Mouse (Mus musculus) limb, embryonic 11.5 days (tissue): ENCODE results near the gene Sgms1. TPM values are rescaled to one million over a fixed set of nuclear protein-coding genes. Genes with fewer than 3 reads are reported as not detected.

Source experiments
- ATAC-seq: fragments of 200-750 bp; cut with Nextera tagmentation; 2 replicates; pipeline ENCODE4 v1.8.0; 2017; ENCODE audit warnings: low read depth; ENCODE audit not compliant: insufficient number of reproducible peaks, low FRiP score, low TSS enrichment
- DNase-seq: peaks from one replicate; pipeline ENCODE4 v3.0.0-alpha.2; 2015; ENCODE audit warnings: low spot score
- H3K27ac ChIP-seq: fragments of 300-500 bp; sonication (generic); replicated peaks from 2 replicates; pipeline ENCODE4 v1.5.1; 2014; ENCODE audit warnings: low read depth, mild to moderate bottlenecking, low read length
- H3K27me3 ChIP-seq: fragments of 300-500 bp; sonication (generic); 2 replicates; pipeline ENCODE4 v1.6.1; 2014; ENCODE audit warnings: mild to moderate bottlenecking, low read length, mixed read lengths; ENCODE audit not compliant: control insufficient read depth, insufficient read depth
- H3K36me3 ChIP-seq: fragments of 300-500 bp; sonication (generic); 2 replicates; pipeline ENCODE4 v1.6.1; 2014; ENCODE audit warnings: mild to moderate bottlenecking, low read length, moderate library complexity, mixed read lengths; ENCODE audit not compliant: control insufficient read depth, insufficient read depth
- H3K4me1 ChIP-seq: fragments of 300-500 bp; sonication (generic); 2 replicates; pipeline ENCODE4 v1.6.1; 2014; ENCODE audit warnings: low read length, mixed read lengths; ENCODE audit not compliant: control insufficient read depth, insufficient read depth
- H3K4me2 ChIP-seq: fragments of 300-500 bp; sonication (generic); 2 replicates; pipeline ENCODE4 v1.6.1; 2014; ENCODE audit warnings: low read depth, mild to moderate bottlenecking, moderate library complexity; ENCODE audit not compliant: severe bottlenecking
- H3K4me3 ChIP-seq: fragments of 300-500 bp; sonication (generic); 2 replicates; pipeline ENCODE4 v1.5.1; 2014; ENCODE audit warnings: low read depth, low read length
- H3K9ac ChIP-seq: fragments of 300-500 bp; sonication (generic); 2 replicates; pipeline ENCODE4 v1.6.1; 2014; ENCODE audit warnings: mild to moderate bottlenecking, low read length
- H3K9me3 ChIP-seq: fragments of 300-500 bp; sonication (generic); 2 replicates; pipeline ENCODE4 v1.6.1; 2016; ENCODE audit warnings: low read length; ENCODE audit not compliant: control insufficient read depth
- WGBS: fragments of 180-500 bp; shearing (Covaris S2); extraction: QIAGEN DNeasy Blood & Tissue Kit; methylation state at CpG from one replicate; pipeline ENCODE4 v1.1.7; 2014; 5-methylcytosine and 5-hydroxymethylcytosine counted together
- polyA plus RNA-seq: library from polyadenylated mRNA; unstranded; fragments of >200 nt; fragmentation: Nextera tagmentation; extraction: Ambion mirVana; gene quantifications from 2 replicates; pipeline ENCODE4 v1.2.1, GENCODE M21; 2014

Gene Sgms1
- polyA plus RNA-seq, 1 experiment from 2014 or later = 13.5 TPM

DNA sequence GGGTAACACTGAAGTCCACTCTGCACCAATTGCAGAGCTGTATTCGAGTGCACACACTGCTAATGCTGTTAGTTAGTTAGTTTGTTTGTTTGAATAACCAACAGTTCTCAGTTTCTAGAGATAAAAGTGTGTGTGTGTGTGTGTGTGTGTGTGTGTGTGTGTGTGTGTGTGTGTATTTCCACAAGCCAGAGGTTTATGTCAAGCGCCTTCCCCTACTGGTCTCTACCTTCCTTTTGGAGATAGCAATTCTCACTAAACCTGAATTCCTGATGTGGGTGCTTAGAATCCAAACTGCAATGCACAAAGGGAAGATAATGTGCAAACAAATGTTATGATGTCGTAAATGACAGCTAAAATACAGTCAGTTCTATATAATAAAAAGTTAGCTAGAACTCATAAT lies 131.9 kb downstream of the Sgms1 start:
- no peak overlapping the region for H3K9ac ChIP-seq
- no peaks in the 10 kb centered on the region for H3K27me3 ChIP-seq
- DNase-seq (no peak), ATAC-seq (no peak)
- H3K9me3 ChIP-seq = no peaks in the 10 kb centered on the region
- no peak overlapping the region for H3K27ac ChIP-seq
- H3K4me2 ChIP-seq = no peak overlapping the region
- 90% methylated on average over 3 of the region's 3 CpGs for WGBS
- 0 out of 2 replicates have a peak, but pooled peaks cover 2% of the 10 kb centered on the region for H3K4me1 ChIP-seq
- no peak overlapping the region for H3K4me3 ChIP-seq
- no peaks in the 10 kb centered on the region for H3K36me3 ChIP-seq

GRCm38 (mm10) chr19:32256706-32257415 lies 132.7 kb downstream of the Sgms1 start:
- H3K9ac ChIP-seq = no peak overlapping the region
- 66% methylated on average over 4 of the region's 4 CpGs for WGBS
- ATAC-seq (no peak), DNase-seq (no peak)
- no peak overlapping the region for H3K4me2 ChIP-seq
- no peaks in the 10 kb centered on the region for H3K36me3 ChIP-seq
- H3K4me3 ChIP-seq = no peak overlapping the region
- 0 out of 2 replicates have a peak, but pooled peaks cover 2% of the 10 kb centered on the region for H3K4me1 ChIP-seq
- H3K27me3 ChIP-seq = no peaks in the 10 kb centered on the region
- H3K27ac ChIP-seq = no peak overlapping the region
- H3K9me3 ChIP-seq = no peaks in the 10 kb centered on the region

DNA sequence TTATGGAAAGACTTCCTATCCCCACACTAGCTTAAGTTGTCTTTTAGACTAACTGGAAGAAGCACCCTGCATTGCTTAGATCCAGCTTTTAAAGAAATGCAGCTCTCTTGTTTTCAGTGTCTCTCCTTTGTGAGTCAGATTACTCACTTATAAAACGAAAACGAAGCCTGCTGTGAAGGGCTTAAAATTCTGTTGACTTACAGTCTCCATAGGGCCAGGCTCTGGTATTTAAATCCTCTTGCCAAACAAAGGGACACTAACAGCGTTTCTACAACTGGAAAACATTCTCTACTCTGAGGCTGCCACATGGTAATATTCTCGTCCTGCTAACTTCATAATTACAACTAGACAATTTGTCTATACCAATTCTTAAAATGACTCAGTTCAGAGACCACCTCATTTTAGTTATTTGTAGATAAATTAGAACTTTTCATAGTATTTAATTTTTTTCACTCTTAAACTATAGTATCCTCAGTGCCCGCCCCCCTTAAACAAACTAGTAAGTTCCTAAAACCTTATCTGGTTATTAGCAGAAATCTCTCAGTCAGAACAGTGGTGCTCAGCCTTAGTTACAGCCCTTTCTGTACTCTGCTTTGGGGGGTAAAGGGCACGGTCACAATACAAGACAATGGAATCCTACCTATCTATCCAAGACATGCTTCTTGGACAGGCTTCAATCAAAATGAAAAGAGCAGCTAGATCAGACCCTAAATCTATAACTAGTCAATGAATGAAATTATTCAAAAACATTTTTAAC lies 133.9 kb downstream of the Sgms1 start:
- H3K4me3 ChIP-seq = no peak overlapping the region
- no peaks in the 10 kb centered on the region for H3K9me3 ChIP-seq
- no peak overlapping the region for H3K9ac ChIP-seq
- no peaks in the 10 kb centered on the region for H3K4me1 ChIP-seq
- H3K4me2 ChIP-seq = no peak overlapping the region
- H3K36me3 ChIP-seq = no peaks in the 10 kb centered on the region
- ATAC-seq (no peak), DNase-seq (no peak)
- 63% methylated on average over 6 of the region's 6 CpGs for WGBS
- H3K27ac ChIP-seq = no peak overlapping the region
- no peaks in the 10 kb centered on the region for H3K27me3 ChIP-seq

DNA sequence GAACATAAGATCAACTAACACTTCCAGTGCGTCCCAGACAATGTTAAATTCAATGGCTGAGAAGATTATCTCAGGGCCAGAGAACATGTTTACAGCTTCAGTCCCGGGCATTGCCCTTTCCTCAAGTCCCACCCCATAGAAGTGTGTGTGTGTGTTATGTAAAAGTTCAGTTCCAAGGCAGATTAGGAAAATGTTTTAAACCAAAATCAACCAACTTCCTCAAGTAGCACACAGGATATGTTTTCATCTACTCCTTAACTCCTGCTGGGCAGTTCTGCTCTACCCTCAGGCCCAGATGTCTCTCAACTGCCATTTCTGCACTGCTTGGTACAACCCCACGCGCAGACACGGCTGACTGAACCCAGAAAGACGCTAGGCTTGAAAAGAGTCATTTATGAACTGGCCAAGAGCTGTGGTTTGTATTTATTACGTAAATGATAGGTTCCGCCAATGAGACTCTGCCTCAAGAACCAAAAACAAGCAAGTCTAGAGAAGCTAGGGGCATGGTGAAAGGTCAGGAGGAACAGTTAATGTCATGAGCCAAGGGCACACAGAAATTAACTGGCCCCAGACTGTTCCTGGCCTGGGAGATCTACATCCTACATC lies 134.7 kb downstream of the Sgms1 start:
- no peak overlapping the region for H3K27ac ChIP-seq
- H3K9ac ChIP-seq = no peak overlapping the region
- no peaks in the 10 kb centered on the region for H3K27me3 ChIP-seq
- no peak for ATAC-seq
- H3K4me2 ChIP-seq = no peak overlapping the region
- no peaks in the 10 kb centered on the region for H3K4me1 ChIP-seq
- no peak for DNase-seq
- WGBS = 75% methylated on average over 8 of the region's 8 CpGs
- H3K36me3 ChIP-seq = no peaks in the 10 kb centered on the region
- H3K4me3 ChIP-seq = no peak overlapping the region
- H3K9me3 ChIP-seq = no peaks in the 10 kb centered on the region

- WGBS = 93% methylated on average over 2 of the region's 2 CpGs
Observed at GRCm38 (mm10) chr19:32254204-32254603, 135.3 kb downstream of the Sgms1 start.

DNA sequence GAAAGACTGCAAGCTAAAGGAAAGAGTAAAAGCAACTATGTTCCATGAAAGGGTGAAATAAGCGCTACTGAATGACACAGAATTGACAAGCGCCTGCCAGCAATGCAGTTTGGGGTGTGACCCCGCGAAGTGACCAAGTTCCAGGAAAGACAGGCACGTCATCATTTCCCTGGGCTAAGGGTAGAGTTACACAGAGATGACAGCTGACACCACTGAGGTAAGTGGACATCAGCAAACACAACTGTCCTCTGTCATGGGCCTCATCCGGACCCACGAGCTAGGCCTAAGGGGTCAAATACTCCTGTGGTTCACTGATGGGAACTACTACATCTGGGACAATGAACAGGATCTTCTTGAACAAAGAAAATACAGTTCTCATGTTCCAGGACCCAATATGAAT lies 136.5 kb downstream of the Sgms1 start:
- H3K9me3 ChIP-seq = no peaks in the 10 kb centered on the region
- no peak overlapping the region for H3K4me2 ChIP-seq
- ATAC-seq (no peak), DNase-seq (no peak)
- no peaks in the 10 kb centered on the region for H3K4me1 ChIP-seq
- H3K9ac ChIP-seq = no peak overlapping the region
- H3K4me3 ChIP-seq = no peak overlapping the region
- H3K27me3 ChIP-seq = no peaks in the 10 kb centered on the region
- no peak overlapping the region for H3K27ac ChIP-seq
- H3K36me3 ChIP-seq = no peaks in the 10 kb centered on the region
- WGBS = 87% methylated on average over 7 of the region's 7 CpGs

More at GRCm38 (mm10) chr19:32254204-32254603, 135.3 kb downstream of the Sgms1 start:
- no peaks in the 10 kb centered on the region for H3K27me3 ChIP-seq
- H3K4me2 ChIP-seq = no peak overlapping the region
- no peaks in the 10 kb centered on the region for H3K36me3 ChIP-seq
- ATAC-seq = no peak
- H3K9me3 ChIP-seq = no peaks in the 10 kb centered on the region
- DNase-seq = no peak
- no peak overlapping the region for H3K9ac ChIP-seq
- H3K4me3 ChIP-seq = no peak overlapping the region
- no peaks in the 10 kb centered on the region for H3K4me1 ChIP-seq
- H3K27ac ChIP-seq = no peak overlapping the region

DNA sequence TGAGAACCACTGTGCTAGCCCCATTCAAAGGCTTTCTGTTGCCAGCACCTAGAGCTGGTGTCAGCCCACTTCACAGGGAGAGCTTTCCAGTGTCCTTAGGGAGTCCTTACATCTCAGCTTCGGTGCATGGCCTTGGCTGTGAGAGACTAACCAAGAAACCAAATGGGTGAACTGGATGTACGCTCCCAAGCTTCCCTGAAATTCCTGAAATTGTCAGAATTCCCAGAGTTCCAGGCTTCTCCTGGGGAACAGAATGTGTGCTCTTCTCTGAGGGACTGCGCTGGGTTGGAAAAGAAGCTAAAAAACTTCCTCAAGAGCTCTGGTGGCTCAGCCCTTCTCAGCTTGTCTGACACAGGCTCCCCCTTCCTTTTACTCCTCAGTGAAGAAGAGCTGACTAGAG lies 137.1 kb downstream of the Sgms1 start:
- H3K4me3 ChIP-seq = no peak overlapping the region
- H3K9me3 ChIP-seq = no peaks in the 10 kb centered on the region
- DNase-seq (no peak), ATAC-seq (no peak)
- H3K27me3 ChIP-seq = no peaks in the 10 kb centered on the region
- H3K4me1 ChIP-seq = no peaks in the 10 kb centered on the region
- H3K9ac ChIP-seq = no peak overlapping the region
- H3K4me2 ChIP-seq = no peak overlapping the region
- WGBS = 78% methylated on average over 3 of the region's 3 CpGs
- H3K36me3 ChIP-seq = no peaks in the 10 kb centered on the region
- H3K27ac ChIP-seq = no peak overlapping the region

DNA sequence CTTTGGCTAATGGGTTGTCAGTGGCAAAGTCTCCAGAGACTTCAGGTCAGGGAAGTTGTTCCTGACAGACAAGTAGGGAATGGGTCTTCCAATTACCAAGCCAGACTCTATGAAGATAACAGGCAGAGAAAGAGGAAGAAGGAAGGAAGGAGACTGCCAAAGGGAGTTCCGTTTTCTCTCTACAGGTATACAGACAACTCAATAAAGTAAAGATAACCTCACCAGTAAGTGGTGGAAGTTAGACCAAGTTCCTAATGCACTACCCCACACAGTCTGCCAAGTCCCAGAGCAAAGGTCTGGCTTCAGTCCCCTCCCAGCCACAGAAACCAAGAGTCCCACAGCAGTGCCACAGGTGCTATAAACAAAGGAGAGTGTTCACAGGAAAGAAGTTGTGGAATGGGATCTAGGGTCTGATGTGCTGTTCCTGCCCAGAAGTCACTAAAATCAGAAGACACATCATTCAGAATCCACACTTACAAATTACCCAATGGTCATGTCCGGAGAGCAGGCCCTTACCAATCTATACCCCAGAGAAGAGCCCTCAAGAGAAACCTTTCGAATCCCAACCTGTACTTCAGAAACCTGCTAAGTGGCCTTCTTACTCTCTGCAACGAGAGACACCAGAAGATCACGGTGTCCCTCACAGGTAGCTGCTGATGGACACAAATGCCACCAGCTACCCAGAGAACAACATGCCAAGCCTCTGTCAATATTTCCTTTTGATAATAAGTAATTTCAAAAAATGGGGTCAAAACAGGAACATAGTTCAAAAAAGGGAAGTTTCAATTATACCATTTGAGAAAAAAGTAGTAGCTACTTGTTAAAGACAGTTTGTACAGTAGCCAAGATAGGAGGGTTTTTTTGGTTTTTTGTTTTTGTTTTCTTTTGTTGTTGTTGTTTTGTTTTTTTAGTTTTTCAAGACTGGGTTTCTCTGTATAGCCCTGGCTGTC lies 140.1 kb downstream of the Sgms1 start:
- no peak overlapping the region for H3K27ac ChIP-seq

More for the DNA sequence above, 140.1 kb downstream of the Sgms1 start:
- Histone ChIP-seq H3K9ac (no peak overlapping the region), H3K27me3 (no peaks in the 10 kb centered on the region), H3K4me3 (no peak overlapping the region), H3K4me2 (no peak overlapping the region), H3K4me1 (no peaks in the 10 kb centered on the region), H3K9me3 (no peaks in the 10 kb centered on the region), H3K36me3 (no peaks in the 10 kb centered on the region)
- DNase-seq (no peak), ATAC-seq (no peak)
- WGBS = 92% methylated on average over 5 of the region's 5 CpGs
